8 mouse cellular contexts compared by ENCODE assay signal in genomic region chr2:91237511-91238080, GRCm38 (mm10). TPM values are rescaled to one million over a fixed set of nuclear protein-coding genes. Genes with fewer than 3 reads are reported as not detected.
DNase-seq lines count a peak whose midpoint lies in the region; ATAC-seq and TF ChIP-seq lines count a peak whose summit lies in the region.
"Not testable (repeated sequence)": the region's sequence is repeated elsewhere in the genome, so short reads cannot be mapped to it uniquely, and the experiment has no call there.

No protein-coding gene starts in this region.

- not testable (repeated sequence) for H3K9me3 ChIP-seq in embryonic facial prominence, embryonic 15.5 days (replicated peaks); heart, embryonic 12.5 days (replicated peaks); intestine, postnatal 0 days (ENCODE audit: control insufficient read depth); liver, embryonic 11.5 days (ENCODE audit: control insufficient read depth, low read length); midbrain, embryonic 11.5 days (ENCODE audit: control insufficient read depth, low read length)

- H3K27me3 ChIP-seq in C2C12 (ENCODE audit: control insufficient read depth, insufficient read depth, insufficient read length); embryonic facial prominence, embryonic 15.5 days; heart, embryonic 12.5 days (replicated peaks); intestine, postnatal 0 days (replicated peaks; ENCODE audit: control insufficient read depth, insufficient read depth, low read length); liver, embryonic 11.5 days (replicated peaks; ENCODE audit: control insufficient read depth, insufficient read depth, low read length); midbrain, embryonic 11.5 days (ENCODE audit: control insufficient read depth, insufficient read depth, low read length); spleen, adult 2 months (ENCODE audit: control insufficient read depth, insufficient read depth, low read length): not testable (repeated sequence)

- peak overlapping the region; percentile 55 for H3K4me3 ChIP-seq in C2C12 (ENCODE audit: insufficient read depth, poor library complexity, severe bottlenecking)
- H3K4me3 ChIP-seq in bone marrow macrophage, adult 2 months (ENCODE audit: insufficient read depth, low read length): peak overlapping the region; percentile 59
- H3K4me3 ChIP-seq in embryonic facial prominence, embryonic 15.5 days (replicated peaks): peak overlapping the region; percentile 70
- H3K4me3 ChIP-seq in heart, embryonic 12.5 days: peak overlapping the region; percentile 67
- H3K4me3 ChIP-seq in intestine, postnatal 0 days (ENCODE audit: low read depth, low read length): peak overlapping the region; percentile 56
- H3K4me3 ChIP-seq in liver, embryonic 11.5 days (ENCODE audit: low read depth, low read length): peak overlapping the region; percentile 78
- H3K4me3 ChIP-seq in midbrain, embryonic 11.5 days (ENCODE audit: low read depth, low read length): peak overlapping the region; percentile 44
- peak overlapping the region; percentile 82; the same call in 1 of the 2 replicates for H3K4me3 ChIP-seq in spleen, adult 2 months (ENCODE audit: extremely low read depth, insufficient read depth, insufficient read length)

- peak overlapping the region; percentile 88 for H3K27ac ChIP-seq in bone marrow macrophage, adult 2 months (ENCODE audit: insufficient read depth, low read depth, low read length)
- peak overlapping the region; percentile 96 for H3K27ac ChIP-seq in embryonic facial prominence, embryonic 15.5 days (replicated peaks)
- peak overlapping the region; percentile 92 for H3K27ac ChIP-seq in heart, embryonic 12.5 days (ENCODE audit: poor library complexity, severe bottlenecking)
- H3K27ac ChIP-seq in intestine, postnatal 0 days (ENCODE audit: low read depth, low read length): peak overlapping the region; percentile 73; the same call in 1 of the 2 replicates
- H3K27ac ChIP-seq in liver, embryonic 11.5 days (ENCODE audit: low read depth, low read length): peak overlapping the region; percentile 97
- H3K27ac ChIP-seq in midbrain, embryonic 11.5 days (ENCODE audit: low read depth, low read length): peak overlapping the region; percentile 72; the same call in 1 of the 2 replicates
- H3K27ac ChIP-seq in spleen, adult 2 months (ENCODE audit: insufficient read depth, low read length): peak overlapping the region; percentile 96; the same call in 1 of the 2 replicates

- ATAC-seq in embryonic facial prominence, embryonic 15.5 days (ENCODE audit: insufficient number of reproducible peaks, low FRiP score, low TSS enrichment, low read depth): peak; percentile 12; the same call in 1 of the 2 replicates
- ATAC-seq in heart, embryonic 12.5 days (ENCODE audit: insufficient number of reproducible peaks, low FRiP score): peak; percentile 45; the same call in 1 of the 2 replicates
- peak; percentile 44 for ATAC-seq in intestine, postnatal 0 days
- peak; percentile 25; the same call in 1 of the 2 replicates for ATAC-seq in liver, embryonic 11.5 days (replicated peaks; ENCODE audit: low FRiP score)
- peak; percentile 9; the same call in 1 of the 2 replicates for ATAC-seq in midbrain, embryonic 11.5 days (ENCODE audit: low FRiP score)

- H3K79me2 ChIP-seq in C2C12 (ENCODE audit: control insufficient read depth, insufficient read depth): not testable (repeated sequence)

- TF ChIP-seq CTCF in C2C12 (IDR thresholded peaks at IDR 0.05; ENCODE audit: control insufficient read depth, insufficient read depth, insufficient read length); bone marrow macrophage, adult 2 months (IDR thresholded peaks at IDR 0.05; ENCODE audit: low read depth, low read length); spleen, adult 2 months (IDR thresholded peaks at IDR 0.05; ENCODE audit: extremely low read depth, insufficient read depth, insufficient read length, insufficient replicate concordance): not testable (repeated sequence)
- peak; percentile 53 for TF ChIP-seq CTCF in intestine, postnatal 0 days (IDR thresholded peaks at IDR 0.05; ENCODE audit: low read depth)

- DNase-seq in liver, embryonic 11.5 days (ENCODE audit: low spot score); midbrain, embryonic 11.5 days (ENCODE audit: low spot score, missing footprints); spleen, adult 2 months (ENCODE audit: low read depth in 1 of 2, low spot score in 2 of 2): not testable (repeated sequence)

- H3K4me2 ChIP-seq in embryonic facial prominence, embryonic 15.5 days (replicated peaks): peak overlapping the region; percentile 84
- H3K4me2 ChIP-seq in heart, embryonic 12.5 days: peak overlapping the region; percentile 97
- H3K4me2 ChIP-seq in intestine, postnatal 0 days (replicated peaks; ENCODE audit: low read depth): peak overlapping the region; percentile 94
- peak overlapping the region; percentile 97 for H3K4me2 ChIP-seq in liver, embryonic 11.5 days
- H3K4me2 ChIP-seq in midbrain, embryonic 11.5 days: peak overlapping the region; percentile 58

- peaks cover 13% of the 10 kb centered on the region for H3K4me1 ChIP-seq in bone marrow macrophage, adult 2 months (ENCODE audit: control insufficient read depth, insufficient read depth, low read length)
- not testable (repeated sequence) for H3K4me1 ChIP-seq in embryonic facial prominence, embryonic 15.5 days; heart, embryonic 12.5 days (replicated peaks); intestine, postnatal 0 days (replicated peaks; ENCODE audit: control insufficient read depth, insufficient read depth, low read length); liver, embryonic 11.5 days (replicated peaks; ENCODE audit: control insufficient read depth, insufficient read depth, low read length); midbrain, embryonic 11.5 days (ENCODE audit: control insufficient read depth, insufficient read depth, low read length); spleen, adult 2 months (ENCODE audit: control insufficient read depth, insufficient read depth, insufficient read length)

- H3K9ac ChIP-seq in embryonic facial prominence, embryonic 15.5 days: 0 out of 2 replicates have a peak overlapping the region, but pooled peaks have one; percentile 51
- H3K9ac ChIP-seq in heart, embryonic 12.5 days; intestine, postnatal 0 days (ENCODE audit: low read depth, low read length): not testable (repeated sequence)
- H3K9ac ChIP-seq in liver, embryonic 11.5 days (ENCODE audit: low read depth, low read length): peak overlapping the region; percentile 67
- peak overlapping the region; percentile 68 for H3K9ac ChIP-seq in midbrain, embryonic 11.5 days (ENCODE audit: low read length)

- WGBS in embryonic facial prominence, embryonic 15.5 days: 19% methylated on average over 4 of the region's 4 CpGs
- 17% methylated on average over 4 of the region's 4 CpGs for WGBS in heart, embryonic 12.5 days
- WGBS in intestine, postnatal 0 days: 12% methylated on average over 4 of the region's 4 CpGs
- WGBS in liver, embryonic 11.5 days: 13% methylated on average over 4 of the region's 4 CpGs
- 33% methylated on average over 4 of the region's 4 CpGs for WGBS in midbrain, embryonic 11.5 days
- 39% methylated on average over 4 of the region's 4 CpGs for whole genome bisulfite sequencing in spleen, adult 2 months

- H3K36me3 ChIP-seq in C2C12 (ENCODE audit: control insufficient read depth, insufficient read depth); embryonic facial prominence, embryonic 15.5 days; heart, embryonic 12.5 days; intestine, postnatal 0 days (ENCODE audit: control insufficient read depth, insufficient read depth); liver, embryonic 11.5 days (ENCODE audit: control insufficient read depth, insufficient read depth, low read length); midbrain, embryonic 11.5 days (ENCODE audit: control insufficient read depth, insufficient read depth, low read length); spleen, adult 2 months (ENCODE audit: control insufficient read depth, insufficient read depth, low read length): not testable (repeated sequence)

- not testable (repeated sequence) for TF ChIP-seq POLR2A in bone marrow macrophage, adult 2 months (IDR thresholded peaks at IDR 0.05; ENCODE audit: borderline replicate concordance, low read depth, low read length); spleen, adult 2 months (IDR thresholded peaks at IDR 0.05; ENCODE audit: low read depth, low read length)

- H3ac ChIP-seq in C2C12 (ENCODE audit: control insufficient read depth, insufficient read length, low read depth): not testable (repeated sequence)

- not testable (repeated sequence) for H3K79me3 ChIP-seq in C2C12 (ENCODE audit: low read depth)

RNA-seq across cellular contexts. Expression of gene Ddb2, which starts 0.8 kb away (rescaled TPM):
- polyA plus RNA-seq in C2C12 (2012; fragmentation: generic; extraction: Trizol): 1.2 TPM
- 12.6 and 13.1 TPM in 2 replicates for polyA plus RNA-seq in bone marrow macrophage, adult 2 months (2012; ENCODE audit: insufficient read depth, insufficient read length, missing spikeins)
- polyA plus RNA-seq in embryonic facial prominence, embryonic 15.5 days (2015; fragmentation: Nextera tagmentation; extraction: Ambion mirVana): 18.7 and 19.9 TPM in 2 replicates
- 7.5 and 7.7 TPM in 2 replicates for polyA plus RNA-seq in heart, embryonic 12.5 days (2016; fragmentation: Nextera tagmentation; extraction: Ambion mirVana)
- 4.4 and 6.1 TPM in 2 replicates for polyA plus RNA-seq in intestine, postnatal 0 days (2015; fragmentation: Nextera tagmentation; extraction: Ambion mirVana)
- polyA plus RNA-seq in liver, embryonic 11.5 days (2014; fragmentation: Nextera tagmentation; extraction: Ambion mirVana): 12.9 and 15.3 TPM in 2 replicates
- 7.9 and 8.2 TPM in 2 replicates for polyA plus RNA-seq in midbrain, embryonic 11.5 days (2014; fragmentation: Nextera tagmentation; extraction: Ambion mirVana)
- 16.2 and 18.3 TPM in 2 replicates for polyA plus RNA-seq in spleen, adult 2 months (2012; rRNA removed)

RNA-seq across cellular contexts. Expression of gene Pacsin3, which starts 18.2 kb away (rescaled TPM):
- 19.0 TPM for polyA plus RNA-seq in C2C12 (2012; fragmentation: generic; extraction: Trizol)
- polyA plus RNA-seq in bone marrow macrophage, adult 2 months (2012; ENCODE audit: insufficient read depth, insufficient read length, missing spikeins): 0.64 and 1.3 TPM in 2 replicates
- 55.1 and 62.8 TPM in 2 replicates for polyA plus RNA-seq in embryonic facial prominence, embryonic 15.5 days (2015; fragmentation: Nextera tagmentation; extraction: Ambion mirVana)
- polyA plus RNA-seq in heart, embryonic 12.5 days (2016; fragmentation: Nextera tagmentation; extraction: Ambion mirVana): 30.4 and 31.9 TPM in 2 replicates
- 6.5 and 7.3 TPM in 2 replicates for polyA plus RNA-seq in intestine, postnatal 0 days (2015; fragmentation: Nextera tagmentation; extraction: Ambion mirVana)
- 15.6 and 16.1 TPM in 2 replicates for polyA plus RNA-seq in liver, embryonic 11.5 days (2014; fragmentation: Nextera tagmentation; extraction: Ambion mirVana)
- polyA plus RNA-seq in midbrain, embryonic 11.5 days (2014; fragmentation: Nextera tagmentation; extraction: Ambion mirVana): 20.9 and 24.3 TPM in 2 replicates
- 2.2 and 3.8 TPM in 2 replicates for polyA plus RNA-seq in spleen, adult 2 months (2012; rRNA removed)

RNA-seq across cellular contexts. Expression of gene Arfgap2, which starts 27.2 kb away (rescaled TPM):
- polyA plus RNA-seq in C2C12 (2012; fragmentation: generic; extraction: Trizol): 67.5 TPM
- polyA plus RNA-seq in bone marrow macrophage, adult 2 months (2012; ENCODE audit: insufficient read depth, insufficient read length, missing spikeins): 52.3 TPM in 2 replicates
- 83.0 and 83.4 TPM in 2 replicates for polyA plus RNA-seq in embryonic facial prominence, embryonic 15.5 days (2015; fragmentation: Nextera tagmentation; extraction: Ambion mirVana)
- 73.9 and 74.2 TPM in 2 replicates for polyA plus RNA-seq in heart, embryonic 12.5 days (2016; fragmentation: Nextera tagmentation; extraction: Ambion mirVana)
- polyA plus RNA-seq in intestine, postnatal 0 days (2015; fragmentation: Nextera tagmentation; extraction: Ambion mirVana): 37.6 and 39.0 TPM in 2 replicates
- 95.7 and 105 TPM in 2 replicates for polyA plus RNA-seq in liver, embryonic 11.5 days (2014; fragmentation: Nextera tagmentation; extraction: Ambion mirVana)
- 85.7 and 86.6 TPM in 2 replicates for polyA plus RNA-seq in midbrain, embryonic 11.5 days (2014; fragmentation: Nextera tagmentation; extraction: Ambion mirVana)
- 32.0 and 32.7 TPM in 2 replicates for polyA plus RNA-seq in spleen, adult 2 months (2012; rRNA removed)

RNA-seq across cellular contexts. Expression of gene Acp2, which starts 34.9 kb away (rescaled TPM):
- 11.3 TPM for polyA plus RNA-seq in C2C12 (2012; fragmentation: generic; extraction: Trizol)
- polyA plus RNA-seq in bone marrow macrophage, adult 2 months (2012; ENCODE audit: insufficient read depth, insufficient read length, missing spikeins): 141 and 149 TPM in 2 replicates
- polyA plus RNA-seq in embryonic facial prominence, embryonic 15.5 days (2015; fragmentation: Nextera tagmentation; extraction: Ambion mirVana): 24.2 and 28.3 TPM in 2 replicates
- 18.2 and 22.3 TPM in 2 replicates for polyA plus RNA-seq in heart, embryonic 12.5 days (2016; fragmentation: Nextera tagmentation; extraction: Ambion mirVana)
- polyA plus RNA-seq in intestine, postnatal 0 days (2015; fragmentation: Nextera tagmentation; extraction: Ambion mirVana): 20.4 and 20.5 TPM in 2 replicates
- 16.2 and 17.8 TPM in 2 replicates for polyA plus RNA-seq in liver, embryonic 11.5 days (2014; fragmentation: Nextera tagmentation; extraction: Ambion mirVana)
- polyA plus RNA-seq in midbrain, embryonic 11.5 days (2014; fragmentation: Nextera tagmentation; extraction: Ambion mirVana): 34.6 and 38.8 TPM in 2 replicates
- 21.4 and 24.6 TPM in 2 replicates for polyA plus RNA-seq in spleen, adult 2 months (2012; rRNA removed)

RNA-seq across cellular contexts. Expression of gene Nr1h3, which starts 35.0 kb away (rescaled TPM):
- 0.21 TPM for polyA plus RNA-seq in C2C12 (2012; fragmentation: generic; extraction: Trizol)
- polyA plus RNA-seq in bone marrow macrophage, adult 2 months (2012; ENCODE audit: insufficient read depth, insufficient read length, missing spikeins): 12.7 and 15.9 TPM in 2 replicates
- polyA plus RNA-seq in embryonic facial prominence, embryonic 15.5 days (2015; fragmentation: Nextera tagmentation; extraction: Ambion mirVana): 1.8 and 1.9 TPM in 2 replicates
- 1.2 and 2.5 TPM in 2 replicates for polyA plus RNA-seq in heart, embryonic 12.5 days (2016; fragmentation: Nextera tagmentation; extraction: Ambion mirVana)
- polyA plus RNA-seq in intestine, postnatal 0 days (2015; fragmentation: Nextera tagmentation; extraction: Ambion mirVana): 22.7 TPM in 2 replicates
- polyA plus RNA-seq in liver, embryonic 11.5 days (2014; fragmentation: Nextera tagmentation; extraction: Ambion mirVana): 12.2 and 14.6 TPM in 2 replicates
- 1.7 and 1.9 TPM in 2 replicates for polyA plus RNA-seq in midbrain, embryonic 11.5 days (2014; fragmentation: Nextera tagmentation; extraction: Ambion mirVana)
- polyA plus RNA-seq in spleen, adult 2 months (2012; rRNA removed): 74.4 and 90.0 TPM in 2 replicates
